Mouse (Mus musculus): ENCODE data around the gene Krt25.

Krt25 gene

DNA sequence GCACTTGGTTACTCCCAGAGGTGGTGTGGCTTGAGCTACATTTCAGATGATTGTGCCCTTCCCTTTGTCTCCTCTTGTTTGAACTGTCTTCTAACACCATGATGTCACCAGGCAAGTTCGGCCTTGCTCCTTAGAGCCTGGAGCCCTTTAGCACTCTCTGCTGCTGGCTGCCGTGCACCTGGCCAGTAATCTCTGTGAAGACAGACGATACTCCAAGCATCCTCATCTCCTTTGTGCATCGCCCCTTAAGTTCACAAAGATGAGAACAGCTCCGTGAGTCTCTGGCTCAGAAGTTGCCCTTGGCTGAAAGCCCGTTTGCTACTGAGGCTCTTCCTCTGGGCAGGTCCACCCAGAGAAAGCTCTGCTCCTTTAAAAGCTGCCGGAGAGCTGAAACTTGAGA lies 46.0 kb downstream of the Krt25 start:
- in situ Hi-C loops (cut with MboI, MseI): no loop called here

DNA sequence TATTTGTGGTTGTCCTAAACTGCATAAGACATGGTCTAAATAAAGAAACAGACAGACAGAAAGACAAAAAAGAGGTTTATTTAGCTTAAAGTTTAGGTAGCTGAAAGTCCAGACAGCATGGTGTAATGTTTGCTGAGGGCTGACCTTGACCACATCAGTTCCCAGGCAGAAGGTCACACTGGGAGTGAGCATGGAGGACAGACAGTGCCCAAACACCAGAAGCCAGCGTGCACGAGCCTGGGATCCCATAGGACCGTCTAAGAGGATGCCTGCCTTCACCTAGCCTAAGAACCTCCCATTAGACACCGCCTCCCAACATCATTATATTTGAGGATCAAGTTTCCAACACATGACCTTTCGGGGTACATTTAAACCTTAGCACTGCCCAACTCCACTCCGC lies 47.1 kb downstream of the Krt25 start:
- in situ Hi-C loops (cut with MboI, MseI): no loop called here

- in situ Hi-C loops (cut with MboI, MseI): no loop called here
These were observed 50.0 kb downstream of the Krt25 start for GRCm38 (mm10) chr11:99272721-99273120.

GRCm38 (mm10) chr11:99269192-99269591 lies 53.6 kb downstream of the Krt25 start:
- in situ Hi-C loops (cut with MboI, MseI): no loop called here

DNA sequence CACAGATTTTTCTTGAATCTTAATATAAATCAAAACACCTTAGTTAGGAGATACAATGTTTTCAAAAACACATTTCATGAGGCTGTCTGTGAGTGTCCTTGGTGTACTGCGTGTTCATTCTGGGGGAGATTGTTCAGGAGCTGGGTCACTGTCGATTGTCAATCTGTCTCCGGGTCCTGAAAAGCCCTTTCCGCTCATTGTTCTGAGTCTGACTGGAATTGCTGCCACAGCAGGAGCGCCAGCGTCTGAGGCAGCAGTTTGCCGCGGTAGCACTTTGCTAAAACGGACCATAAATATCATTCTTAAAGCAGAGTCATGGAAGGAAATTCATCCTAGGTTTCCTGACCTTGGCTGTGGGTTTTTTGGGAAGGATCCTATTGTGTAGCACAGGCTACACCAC lies 57.0 kb downstream of the Krt25 start:
- in situ Hi-C loops (cut with MboI, MseI): no loop called here
